12 mouse cellular contexts compared by ENCODE assay signal in genomic region chr2:135356311-135356710, GRCm38 (mm10).
DNase-seq lines count a peak whose midpoint lies in the region; ATAC-seq and TF ChIP-seq lines count a peak whose summit lies in the region.
"Had no signal": no experiment of that assay in that cellular context is flagged by ENCODE, and none has a peak within 500 bp of the region (broad histone marks: within the 10 kb centered on the region; RNA-seq: fewer than 3 reads in every experiment).

No protein-coding gene starts in this region.

- TF ChIP-seq CTCF in gastrocnemius, adult 2 months (IDR thresholded peaks at IDR 0.05) = peak; percentile 78
- TF ChIP-seq CTCF in lung, postnatal 0 days (IDR thresholded peaks at IDR 0.05) = peak; percentile 60

- no peak overlapping the region for H3K4me2 ChIP-seq in lung, postnatal 0 days (replicated peaks; ENCODE audit: low read depth, low read length)
- H3K4me2 ChIP-seq: midbrain, embryonic 15.5 days had no signal

- H3K9ac ChIP-seq in lung, postnatal 0 days (replicated peaks; ENCODE audit: low read depth) = no peak overlapping the region
- H3K9ac ChIP-seq: midbrain, embryonic 15.5 days had no signal

- H3K4me1 ChIP-seq in lung, postnatal 0 days (ENCODE audit: insufficient read depth, low read depth, low read length) = no peaks in the 10 kb centered on the region
- H3K4me1 ChIP-seq: midbrain, embryonic 15.5 days had no signal

- no peaks in the 10 kb centered on the region for H3K36me3 ChIP-seq in lung, postnatal 0 days (ENCODE audit: insufficient read depth, low read length)
- H3K36me3 ChIP-seq: midbrain, embryonic 15.5 days had no signal

- H3K9me3 ChIP-seq in lung, postnatal 0 days (ENCODE audit: low read length) = no peaks in the 10 kb centered on the region
- H3K9me3 ChIP-seq: midbrain, embryonic 15.5 days had no signal

- 18% methylated on average over 1 of the region's 1 CpGs for WGBS in lung, postnatal 0 days

- intact Hi-C loops in gastrocnemius, adult 2 months (cut with DNase I) = loop anchor here (10.0 kb wide), 1 partner anchor 778 kb away; no protein-coding TSS in a partner anchor

- H3K27ac ChIP-seq in gastrocnemius, adult 2 months = no peak overlapping the region
- no peak overlapping the region for H3K27ac ChIP-seq in lung, postnatal 0 days (ENCODE audit: low read length)
- H3K27ac ChIP-seq: midbrain, embryonic 15.5 days had no signal

- H3K4me3 ChIP-seq in gastrocnemius, adult 2 months = no peak overlapping the region
- H3K4me3 ChIP-seq in lung, postnatal 0 days (ENCODE audit: low read depth, low read length) = no peak overlapping the region
- H3K4me3 ChIP-seq: midbrain, embryonic 15.5 days had no signal

- H3K27me3 ChIP-seq in lung, postnatal 0 days (replicated peaks; ENCODE audit: insufficient read depth, low read length) = no peaks in the 10 kb centered on the region
- H3K27me3 ChIP-seq: midbrain, embryonic 15.5 days had no signal

- no peak for ATAC-seq in lung, postnatal 0 days
- peak; percentile 63; the same call in 1 of the 2 replicates for ATAC-seq in common myeloid progenitor, adult 5-6 weeks (replicated peaks; ENCODE audit: low read depth, poor library complexity, severe bottlenecking)
- ATAC-seq: midbrain, embryonic 15.5 days had no signal

- TF ChIP-seq EP300 in lung, postnatal 0 days (IDR thresholded peaks at IDR 0.05) = no peak

- DNase-seq in gastrocnemius, adult 2 months = no peak
- no peak for DNase-seq in gastrocnemius, adult 18-20 months (ENCODE audit: low spot score)
- DNase-seq in lung, postnatal 0 days (ENCODE audit: low spot score) = peak; percentile 65
- no peak for DNase-seq in lung, postnatal 14 days
- DNase-seq in retina, postnatal 1 day = peak; percentile 50
- no peak for DNase-seq in adrenal gland, adult 18-20 months (ENCODE audit: low spot score in 2 of 2)
- DNase-seq in spleen, postnatal 36 days (ENCODE audit: low spot score in 2 of 2) = no peak
- DNase-seq: heart, adult 11 months; kidney, adult 9 months; thymus, adult 18-20 months had no signal

Comparison
In these comparisons a context has a peak if more than half of its experiments do, and no peak if none do; other contexts are left out.
1. DNase-seq: peak in lung, postnatal 0 days (single experiment) and retina, postnatal 1 day (single experiment); none in gastrocnemius, adult 2 months (single experiment), gastrocnemius, adult 18-20 months (single experiment), lung, postnatal 14 days (single experiment), adrenal gland, adult 18-20 months (0 of 2) and spleen, postnatal 36 days (0 of 2).